Mouse (Mus musculus): ENCODE measurements around the gene Ntrk1. TPM values are rescaled to one million over a fixed set of nuclear protein-coding genes. Genes with fewer than 3 reads are reported as not detected.
A peak's percentile ranks its signal among the peaks of the same experiment; 100 is the strongest.
"Not testable (repeated sequence)": the region's sequence is repeated elsewhere in the genome, so short reads cannot be mapped to it uniquely, and the experiment has no call there.

The Ntrk1 gene
- 1 to 10 TPM; 1.9 to 3.0 (median 2.5) TPM for total RNA-seq (2022)

DNA sequence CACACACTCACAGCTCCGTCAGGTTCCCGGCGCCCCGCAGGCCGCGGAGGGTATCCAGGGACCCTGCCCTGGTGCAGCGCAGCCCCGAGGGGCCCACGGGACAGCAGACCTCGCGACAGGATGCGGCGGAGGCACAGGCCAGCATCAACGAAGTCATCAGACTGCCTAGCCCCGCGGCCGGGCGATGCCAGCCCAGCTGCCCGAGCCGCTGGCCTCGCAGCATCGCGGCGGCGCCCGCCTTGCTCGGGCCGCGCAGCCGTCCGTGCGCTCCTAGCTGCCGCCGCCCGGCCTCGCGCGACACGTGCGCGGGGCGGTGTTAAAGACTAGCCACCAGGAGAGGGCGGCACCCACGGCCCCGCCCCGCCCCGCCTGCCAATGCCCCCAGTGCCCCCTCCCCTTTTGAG lies at the start of gene Ntrk1:
Gene Ntrk1, minus strand, starts transcription at position 241 of the 404 bp plus-strand sequence.
- no peak for DNase-seq (ENCODE audit: low spot score in 2 of 2)

DNA sequence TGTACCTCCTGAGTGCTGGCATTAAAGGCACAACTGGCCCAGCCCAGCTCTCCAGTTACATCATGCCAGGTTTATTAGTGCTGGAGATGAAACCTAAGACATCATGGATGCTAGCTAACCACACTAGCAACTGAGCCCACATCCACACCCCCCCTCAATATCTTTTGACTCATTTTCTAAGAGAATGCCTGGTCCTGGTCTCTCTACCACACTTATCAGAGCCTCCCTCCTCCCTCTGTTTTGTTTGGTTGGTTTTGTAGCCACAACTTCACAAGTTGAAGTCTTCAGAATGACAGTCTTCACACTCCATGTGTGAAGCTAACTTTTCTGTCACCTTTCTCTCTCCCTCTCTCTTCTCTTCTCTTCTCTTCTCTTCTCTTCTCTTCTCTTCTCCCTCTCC lies 45.9 kb upstream of the Ntrk1 start:
- no peak for DNase-seq (ENCODE audit: low spot score in 2 of 2)

DNA sequence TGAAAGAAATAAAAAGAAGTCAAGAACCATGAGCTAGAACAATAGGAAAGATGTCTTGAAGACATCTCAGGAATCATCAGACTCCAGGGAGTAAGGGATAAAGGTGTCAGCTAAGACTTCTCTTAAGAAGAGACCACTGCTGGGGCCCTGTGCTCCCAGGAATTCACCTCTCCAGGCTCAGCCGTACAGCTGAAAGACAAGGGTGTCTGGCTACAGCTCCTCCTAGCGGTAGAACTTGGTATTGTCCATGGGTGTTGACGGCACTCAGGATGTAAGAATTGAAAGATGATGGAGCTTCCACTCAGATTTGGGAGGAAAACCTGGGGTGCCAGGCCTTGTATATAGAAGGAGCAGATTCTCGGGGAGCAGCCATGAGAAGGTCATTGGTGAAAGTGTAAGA lies 43.7 kb upstream of the Ntrk1 start:
- DNase-seq (ENCODE audit: low spot score in 2 of 2) = peak in 1 of 2 experiments; percentile 51

DNA sequence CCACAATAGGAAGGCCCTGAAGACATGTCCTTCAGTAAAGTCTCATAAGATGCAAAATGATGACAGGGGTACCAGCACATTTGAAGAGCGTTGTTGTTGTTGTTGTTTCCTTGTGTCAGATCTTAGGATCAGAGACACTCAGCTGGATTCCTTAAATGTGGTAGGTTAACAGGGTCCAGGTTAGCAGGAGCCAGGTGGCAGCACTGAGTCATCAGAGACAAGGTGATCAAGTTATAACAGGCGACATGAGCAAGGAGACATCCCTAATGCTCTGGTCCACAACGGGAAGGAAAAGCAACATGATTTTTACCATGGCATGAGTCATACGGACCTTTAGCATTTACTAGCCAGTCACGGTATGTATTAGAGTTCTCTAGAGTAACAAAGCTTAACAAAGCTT lies 38.5 kb upstream of the Ntrk1 start:
- DNase-seq (ENCODE audit: low spot score in 2 of 2) = no peak

DNA sequence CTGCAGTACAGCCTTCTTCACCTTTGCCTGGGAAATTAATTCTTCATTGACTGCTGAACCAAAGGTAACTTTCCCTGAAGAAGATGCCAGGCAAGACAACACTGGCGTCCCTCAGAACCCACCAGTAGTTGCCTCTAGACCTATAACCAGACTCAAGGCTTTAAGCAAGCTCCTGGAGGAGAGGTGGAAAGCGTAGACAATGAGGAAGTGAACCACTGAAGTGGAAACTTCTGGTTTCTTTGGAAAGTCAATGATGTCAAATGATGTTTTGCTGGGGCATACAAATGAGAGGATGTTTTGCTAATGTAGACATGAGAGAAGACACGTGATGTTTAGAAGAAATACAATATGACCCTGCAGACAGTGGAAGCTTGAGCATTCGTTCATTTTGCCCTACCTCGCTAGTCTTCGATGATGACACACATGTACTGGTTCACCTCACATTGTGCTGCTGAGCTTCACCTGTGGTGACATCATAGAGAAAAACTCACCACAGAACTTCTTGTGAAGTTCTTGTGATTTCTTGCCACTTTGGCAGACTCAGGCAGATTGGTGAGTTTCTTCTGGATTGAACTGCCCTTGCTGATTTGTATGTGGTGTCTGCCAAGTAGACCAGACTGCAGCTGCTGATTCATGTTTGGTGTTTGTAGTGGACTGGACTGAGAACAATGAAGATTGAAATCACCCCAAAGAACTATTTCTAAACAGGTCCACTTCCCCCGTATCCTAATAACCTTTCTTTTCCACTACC lies 37.3 kb upstream of the Ntrk1 start:
- DNase-seq (ENCODE audit: low spot score in 2 of 2) = no peak

DNA sequence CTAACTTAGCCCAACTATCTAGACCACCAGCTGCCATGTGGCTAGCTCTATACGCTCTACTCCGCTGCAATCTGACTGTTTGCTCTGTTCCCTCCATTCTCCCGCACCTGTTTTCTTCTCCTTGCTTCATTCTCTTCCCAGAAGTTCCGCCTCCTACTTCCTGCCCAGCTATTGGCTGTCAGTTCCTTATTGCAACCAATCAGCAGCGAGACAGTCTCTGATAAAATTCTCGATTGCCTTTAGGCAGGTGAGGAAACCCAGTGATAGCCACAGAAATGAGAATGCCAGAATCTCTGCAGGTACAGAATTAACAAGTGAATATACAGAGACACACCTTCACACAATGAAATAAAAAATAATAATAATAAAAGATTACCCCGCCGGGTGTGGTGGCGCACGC lies 34.1 kb upstream of the Ntrk1 start:
- no peak for DNase-seq (ENCODE audit: low spot score in 2 of 2)

DNA sequence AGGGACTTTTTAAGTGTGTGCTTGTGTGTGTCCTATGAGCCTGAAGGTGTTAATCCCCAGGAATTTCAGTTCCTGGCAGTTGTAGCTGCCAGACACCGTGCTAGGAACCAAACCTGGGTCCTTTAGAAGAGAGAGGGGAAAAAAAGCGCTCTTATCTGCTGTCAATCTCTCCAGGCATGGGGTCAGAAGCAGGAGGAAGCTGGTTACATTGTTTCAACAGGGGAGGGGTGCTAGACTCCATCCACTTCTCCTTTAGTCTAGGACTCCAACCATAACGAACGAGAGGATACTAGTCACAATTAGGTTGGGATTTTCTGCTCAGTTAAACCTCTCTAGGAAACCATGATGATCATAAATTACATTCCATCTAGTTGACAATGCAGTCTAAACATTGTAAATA lies 33.5 kb upstream of the Ntrk1 start:
- DNase-seq (ENCODE audit: low spot score in 2 of 2) = no peak

DNA sequence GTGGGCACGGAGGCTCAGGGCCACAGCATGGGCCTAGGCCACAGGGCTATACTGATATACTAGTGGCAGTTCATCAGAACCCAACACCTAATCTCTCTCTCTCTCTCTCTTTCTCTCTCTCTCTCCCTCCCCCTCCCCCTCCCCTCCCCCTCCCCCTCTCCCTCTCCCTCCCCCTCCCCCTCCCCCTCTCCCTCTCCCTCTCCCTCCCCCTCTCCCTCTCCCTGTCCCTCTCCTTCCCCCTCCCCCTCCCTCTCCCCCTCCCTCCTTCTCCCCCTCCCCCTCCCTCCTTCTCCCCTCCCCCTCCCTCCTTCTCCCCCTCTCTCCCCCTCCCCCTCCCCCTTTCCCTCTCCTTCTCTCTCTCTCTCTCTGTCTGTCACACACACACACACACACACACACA lies 29.2 kb upstream of the Ntrk1 start, which contains the start of gene Pear1:
Gene Pear1, minus strand, starts transcription at position 101 of the 400 bp plus-strand sequence.
- not testable (repeated sequence) for DNase-seq (ENCODE audit: low spot score in 2 of 2)

DNA sequence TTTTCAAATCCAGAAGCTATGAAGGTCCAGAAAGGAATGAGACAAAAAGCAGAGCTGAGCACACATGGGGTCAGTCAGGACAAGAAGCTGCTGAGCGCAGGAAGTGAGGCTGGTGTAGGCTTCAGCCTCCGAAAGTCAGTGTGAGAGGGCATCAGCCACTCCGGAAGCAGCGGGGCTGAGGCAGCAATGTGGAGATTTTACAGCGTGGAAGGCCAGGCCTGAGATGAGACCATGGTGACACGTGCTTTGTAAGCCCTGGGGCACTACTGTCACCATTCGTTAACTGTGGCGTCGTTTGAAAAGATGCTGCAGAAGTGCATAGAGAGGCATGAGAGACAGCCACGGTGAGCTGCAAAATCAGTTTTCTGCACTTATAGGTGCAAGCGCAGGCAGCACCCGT lies 23.3 kb upstream of the Ntrk1 start:
- no peak for DNase-seq (ENCODE audit: low spot score in 2 of 2)

DNA sequence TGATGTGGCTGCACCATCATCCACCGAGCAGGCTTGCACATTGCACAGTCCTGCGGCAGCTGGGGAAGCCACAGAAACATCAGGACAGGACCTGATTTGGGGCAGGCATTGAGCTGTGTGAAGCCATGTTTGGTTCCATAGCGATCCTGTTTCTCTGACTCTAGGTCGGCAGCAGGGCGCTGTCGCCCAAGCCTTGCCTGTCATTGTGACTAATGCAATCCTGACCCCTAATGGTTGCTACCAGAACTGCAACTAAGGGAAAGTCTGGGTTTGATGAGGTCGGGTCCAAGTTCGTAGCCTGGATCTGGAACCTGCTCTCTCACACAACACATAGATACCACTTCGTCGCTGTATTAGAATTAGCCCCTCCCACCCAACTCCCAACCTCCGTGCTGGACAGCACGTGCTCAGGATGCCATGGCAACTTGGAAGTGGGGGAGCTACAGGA lies 21.7 kb upstream of the Ntrk1 start:
- peak in 1 of 2 experiments; percentile 65 for DNase-seq (ENCODE audit: low spot score in 2 of 2)

DNA sequence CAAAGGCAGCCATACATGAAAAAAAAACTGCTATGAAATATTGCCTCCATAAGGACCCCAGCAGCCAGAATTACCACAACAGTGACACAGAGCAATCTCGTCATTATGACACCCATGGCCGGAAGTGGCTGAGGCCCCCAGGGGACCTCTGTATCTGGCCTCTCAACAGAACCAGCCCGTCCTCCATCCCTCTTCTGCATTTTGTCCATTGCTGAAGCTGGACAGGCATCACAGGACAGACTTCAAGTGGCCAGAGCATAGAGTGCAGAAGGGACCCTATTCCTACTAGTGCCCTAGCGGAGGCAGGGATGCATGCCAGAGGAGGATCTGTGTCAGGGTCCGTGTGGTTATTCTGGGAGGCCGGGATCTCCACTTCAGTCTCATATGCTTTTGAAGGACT lies 21.2 kb upstream of the Ntrk1 start:
- DNase-seq (ENCODE audit: low spot score in 2 of 2) = no peak

DNA sequence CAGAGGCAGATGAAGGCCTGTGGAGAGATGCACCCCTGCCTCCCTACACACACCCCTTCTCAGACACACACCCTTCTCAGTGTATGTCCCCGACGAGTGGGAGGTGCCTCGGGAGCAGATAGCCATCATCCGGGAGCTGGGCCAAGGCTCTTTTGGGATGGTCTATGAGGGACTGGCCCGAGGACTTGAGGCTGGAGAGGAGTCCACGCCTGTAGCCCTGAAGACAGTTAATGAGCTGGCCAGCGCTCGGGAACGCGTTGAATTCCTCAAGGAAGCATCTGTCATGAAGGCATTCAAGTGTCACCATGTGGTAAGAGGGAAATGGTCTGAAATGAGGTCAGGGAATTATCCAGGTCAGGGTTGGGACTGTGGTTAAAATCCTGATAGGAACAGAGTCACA lies 17.9 kb upstream of the Ntrk1 start:
- no peak for DNase-seq (ENCODE audit: low spot score in 2 of 2)

DNA sequence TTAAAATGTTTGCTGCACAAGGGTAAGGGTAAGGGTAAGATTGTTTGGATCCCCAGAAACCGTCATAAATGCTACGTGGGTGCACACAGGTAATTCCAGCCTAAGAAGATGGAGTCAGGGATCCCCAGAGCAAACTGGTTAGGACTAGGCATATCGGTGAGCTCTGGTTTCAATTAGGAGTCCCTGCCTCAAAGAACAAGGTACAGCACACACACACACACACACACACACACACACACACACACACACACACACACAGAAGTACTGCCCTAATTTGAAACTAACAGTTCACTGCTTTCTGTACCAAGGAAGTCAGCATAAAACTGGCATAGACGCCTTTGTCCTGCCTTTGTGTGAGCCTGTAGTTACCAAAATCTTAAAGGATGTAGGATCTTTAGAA lies 17.5 kb upstream of the Ntrk1 start:
- no peak for DNase-seq (ENCODE audit: low spot score in 2 of 2)

DNA sequence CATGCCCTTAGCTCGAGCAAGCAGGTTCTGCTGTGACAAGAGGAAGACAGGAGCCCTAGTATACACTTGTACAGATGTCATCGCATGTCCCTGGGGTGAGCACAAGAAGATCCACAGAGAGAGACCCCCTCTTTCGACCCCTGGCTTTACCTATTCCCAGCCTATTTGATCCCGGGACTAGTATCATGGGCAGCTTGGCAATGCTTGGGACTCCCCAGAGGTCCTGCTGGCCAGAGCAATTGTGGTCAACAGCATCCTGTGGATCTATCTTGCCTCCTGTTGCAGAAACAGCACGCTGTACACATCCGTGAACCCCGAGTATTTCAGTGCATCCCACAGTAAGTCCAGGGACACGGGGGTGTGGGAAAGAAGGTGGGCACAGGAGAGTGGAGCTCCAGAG lies 16.3 kb upstream of the Ntrk1 start:
- DNase-seq (ENCODE audit: low spot score in 2 of 2) = no peak

DNA sequence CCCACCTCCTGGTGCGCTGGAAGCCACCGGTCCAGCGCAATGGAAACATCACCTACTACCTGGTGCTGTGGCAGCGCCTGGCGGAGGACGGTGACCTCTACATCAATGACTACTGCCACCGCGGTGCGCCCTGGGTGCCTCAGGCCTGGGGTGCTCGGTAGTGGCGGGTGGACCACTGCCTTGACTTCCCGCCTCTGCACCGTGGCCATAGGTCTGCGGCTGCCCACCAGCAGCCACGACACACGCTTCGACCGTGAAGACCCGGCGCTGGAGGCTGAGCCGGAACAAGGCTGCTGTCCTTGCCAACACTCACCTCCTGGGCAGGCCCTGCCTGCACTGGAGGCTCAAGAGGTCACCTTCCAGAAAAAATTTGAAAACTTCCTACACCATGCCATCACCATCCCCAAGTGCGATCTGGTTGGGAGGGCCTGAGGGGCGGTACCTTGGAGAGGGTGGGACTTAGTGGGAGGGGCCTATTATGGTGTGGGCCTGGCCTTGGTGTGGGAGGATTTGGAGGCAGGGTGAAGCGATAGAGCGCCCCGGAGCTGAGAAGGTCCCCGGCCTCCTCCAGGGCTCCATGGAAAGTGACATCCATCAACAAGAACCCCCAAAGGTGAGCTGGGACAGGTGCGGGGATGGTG lies 14.5 kb upstream of the Ntrk1 start:
- DNase-seq (ENCODE audit: low spot score in 2 of 2) = no peak

DNA sequence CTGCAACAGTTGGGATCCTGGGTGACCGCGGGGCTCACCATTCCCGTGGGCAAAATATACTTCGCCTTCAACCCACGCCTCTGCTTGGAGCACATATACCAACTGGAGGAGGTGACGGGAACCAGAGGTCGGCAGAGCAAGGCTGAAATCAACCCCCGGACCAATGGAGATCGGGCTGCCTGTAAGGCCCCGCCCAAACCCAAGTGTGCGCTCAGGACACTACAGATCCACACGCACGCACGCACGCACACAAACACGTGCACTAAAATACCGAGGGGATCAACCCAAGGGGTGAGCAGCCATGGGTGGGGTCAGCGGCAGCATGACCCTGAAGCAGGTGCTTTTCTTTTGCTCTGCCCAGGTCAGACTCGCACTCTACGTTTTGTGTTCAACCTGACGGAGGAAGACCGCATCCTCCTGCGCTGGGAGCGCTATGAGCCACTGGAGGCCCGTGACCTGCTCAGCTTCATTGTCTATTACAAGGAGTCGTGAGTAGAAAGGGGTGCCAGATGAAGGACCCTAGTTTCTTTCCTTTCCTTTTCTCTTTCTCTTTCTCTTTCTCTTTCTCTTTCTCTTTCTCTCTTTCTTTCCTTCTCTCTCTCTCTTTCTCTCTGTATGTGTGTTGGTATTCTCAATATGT lies 9.2 kb upstream of the Ntrk1 start:
- no peak for DNase-seq (ENCODE audit: low spot score in 2 of 2)

DNA sequence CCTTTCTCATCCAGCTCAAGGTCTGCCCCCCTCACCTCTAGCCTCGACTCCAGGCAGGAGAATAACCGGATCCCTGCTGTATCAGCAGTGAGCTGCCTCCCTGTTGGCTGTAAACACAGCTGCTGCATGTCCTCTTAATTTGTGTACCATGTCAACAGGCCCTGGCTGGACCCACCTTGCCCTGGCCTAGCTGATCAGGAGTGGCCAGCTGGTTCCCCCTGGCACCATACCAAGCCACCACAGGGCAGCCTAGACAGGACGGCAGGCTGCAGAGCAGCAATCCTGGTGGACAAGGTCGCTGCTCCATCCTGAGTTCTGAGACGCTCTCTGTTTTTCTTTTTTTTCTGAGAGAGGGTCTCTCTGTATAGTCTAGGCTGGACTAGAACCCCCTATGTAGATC lies 6.7 kb upstream of the Ntrk1 start:
- no peak for DNase-seq (ENCODE audit: low spot score in 2 of 2)

DNA sequence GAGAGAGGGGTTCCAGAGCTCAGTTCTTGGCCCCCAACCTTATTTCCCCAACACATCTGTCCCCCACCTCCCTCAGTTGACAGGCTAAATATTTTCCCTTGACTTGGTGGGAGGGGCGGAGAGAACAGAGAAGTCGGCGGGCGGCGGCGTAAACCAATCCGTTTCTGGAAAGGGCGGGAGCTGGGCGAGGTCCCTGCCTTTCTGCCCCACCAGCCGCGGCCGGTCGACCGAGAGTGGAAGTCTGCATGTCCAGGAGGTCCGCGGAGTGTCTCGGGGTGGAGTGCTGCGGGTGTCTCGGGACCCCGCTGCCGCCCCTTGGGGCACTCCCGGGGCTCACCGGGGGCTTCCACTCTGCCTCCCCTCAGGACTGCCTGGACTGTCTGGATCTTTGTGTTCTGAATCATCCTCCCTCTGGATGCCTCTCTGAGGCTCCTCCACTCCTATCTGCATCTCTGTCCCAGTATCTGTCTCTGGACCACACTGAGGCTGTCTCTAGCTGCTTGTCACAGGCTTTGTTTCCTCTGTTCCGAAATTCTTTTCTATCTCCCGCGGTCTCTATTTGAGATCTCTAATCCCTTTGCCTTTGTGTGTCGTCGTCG lies 1.9 kb upstream of the Ntrk1 start, which contains the start of gene Insrr:
Gene Insrr, plus strand, starts transcription at position 216 of the 599 bp plus-strand sequence.
- no peak for DNase-seq (ENCODE audit: low spot score in 2 of 2)

DNA sequence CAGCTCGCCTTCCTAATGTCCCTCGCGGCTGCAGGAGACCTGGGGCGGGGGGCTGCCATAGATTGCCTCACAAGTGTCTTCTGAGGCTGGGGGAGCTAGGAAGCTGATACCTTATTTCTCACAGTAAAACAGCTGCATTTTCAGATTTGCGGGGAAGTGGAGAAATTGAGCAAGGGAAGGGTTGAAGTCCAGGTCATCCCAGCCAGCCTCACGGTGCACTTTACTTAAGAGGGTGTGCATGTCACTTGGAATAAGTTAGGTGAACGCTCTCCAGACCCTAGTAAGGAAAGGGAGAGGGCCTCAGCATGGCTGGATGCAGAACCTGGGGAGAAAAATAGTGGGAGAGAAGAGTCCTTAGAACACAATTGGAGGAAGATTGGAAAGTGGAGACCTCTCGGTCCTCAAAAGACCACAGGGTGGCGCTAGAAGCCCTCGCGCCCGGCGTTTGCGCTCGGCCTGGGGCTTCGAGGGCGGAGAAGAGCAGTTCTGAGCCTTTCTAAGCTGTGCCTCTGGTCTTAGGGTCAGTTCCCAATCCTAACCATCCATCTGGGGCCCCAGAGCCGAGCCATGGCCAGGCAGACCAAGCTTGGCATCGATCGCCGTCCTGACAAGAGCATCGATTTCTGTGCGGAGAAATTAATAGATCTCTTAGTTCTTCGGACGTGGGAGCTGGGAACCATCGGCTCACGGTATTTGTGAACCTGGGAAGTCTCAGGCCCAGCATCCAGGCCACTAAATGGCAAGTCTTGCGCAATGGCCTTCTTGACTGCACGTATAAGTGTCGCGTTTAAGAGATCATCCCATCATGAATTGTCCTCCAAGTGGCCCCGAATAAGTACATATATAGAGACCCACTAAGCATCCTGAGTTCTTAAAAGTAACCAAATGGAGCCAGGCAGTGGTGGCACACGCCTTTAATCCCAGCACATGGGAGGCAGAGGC lies 645 bp upstream of the Ntrk1 start:
- peak in 1 of 2 experiments; percentile 25 for DNase-seq (ENCODE audit: low spot score in 2 of 2)

DNA sequence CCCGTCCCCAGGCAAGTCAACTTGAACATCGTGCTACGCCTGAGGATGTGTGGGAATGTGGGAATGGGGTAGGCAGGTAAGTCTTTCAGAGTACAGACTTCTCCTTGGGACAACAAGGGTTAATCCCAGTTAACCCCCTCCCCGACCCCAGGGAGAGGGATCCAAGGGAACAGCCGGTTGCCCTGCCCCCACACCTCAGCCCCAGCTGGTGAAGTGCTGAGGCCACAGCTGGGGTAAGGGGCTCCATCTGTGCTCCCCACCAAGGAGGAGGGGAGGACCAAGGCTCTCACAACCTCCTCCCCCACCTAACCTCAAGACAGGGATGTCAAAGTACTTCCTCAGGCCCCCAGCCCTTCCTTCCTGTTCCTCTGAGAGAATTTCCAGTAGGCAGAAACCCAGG lies 5.2 kb downstream of the Ntrk1 start:
- no peak for DNase-seq (ENCODE audit: low spot score in 2 of 2)

DNA sequence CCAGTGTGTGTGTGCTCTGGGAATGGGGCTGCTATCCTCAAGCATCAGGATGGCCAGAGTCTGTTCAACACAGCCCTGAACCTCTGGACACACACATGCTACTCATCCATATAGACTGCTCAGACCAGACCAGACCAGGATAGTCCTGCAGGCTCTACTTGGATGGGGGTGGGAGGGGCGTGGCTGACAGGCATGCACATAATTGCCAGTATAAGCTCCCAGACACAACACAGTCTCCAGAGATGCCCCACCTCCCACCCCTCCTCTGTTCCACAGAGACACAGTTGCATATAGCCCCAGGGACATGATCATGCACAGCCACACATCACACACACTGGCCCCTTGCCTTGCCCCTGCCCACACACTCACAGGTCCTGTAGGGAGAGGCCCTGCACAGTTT lies 5.7 kb downstream of the Ntrk1 start:
- no peak for DNase-seq (ENCODE audit: low spot score in 2 of 2)
